Mouse (Mus musculus) CH12.LX (cell line): ENCODE data around the gene Pik3cb. TPM values are rescaled to one million over a fixed set of nuclear protein-coding genes. Genes with fewer than 3 reads are reported as not detected.

Experiments
- DNase-seq: peaks from one replicate; pipeline ENCODE4 v3.0.0-alpha.2; 2013; ENCODE audit errors: extremely low read depth
- H3K27ac ChIP-seq: 2 replicates; pipeline ENCODE4 v1.5.1; 2012; ENCODE audit warnings: low read depth, mild to moderate bottlenecking, control low read depth, moderate library complexity; ENCODE audit not compliant: insufficient read depth
- H3K27me3 ChIP-seq: replicated peaks from 2 replicates; pipeline ENCODE3; 2012; ENCODE audit warnings: inconsistent platforms
- H3K36me3 ChIP-seq, 2 experiments: replicated peaks in 1 of 2; 2 replicates each; pipeline versions ENCODE3 to v1.6.1; 2012; ENCODE audit warnings: inconsistent platforms in 1 of 2, low read length in 1 of 2, mild to moderate bottlenecking in 1 of 2, mixed read lengths in 1 of 2, moderate library complexity in 1 of 2; ENCODE audit not compliant: control insufficient read depth in 1 of 2, insufficient read depth in 1 of 2
- H3K4me1 ChIP-seq, 2 experiments: 2 replicates each; pipeline ENCODE4 v1.6.1; 2012; ENCODE audit warnings: inconsistent platforms in 1 of 2, moderate library complexity in 1 of 2; ENCODE audit not compliant: insufficient read depth in 2 of 2, control insufficient read depth in 1 of 2
- H3K4me2 ChIP-seq: 2 replicates; pipeline ENCODE4 v1.6.1; 2012; ENCODE audit warnings: low read depth, mild to moderate bottlenecking, control low read depth; ENCODE audit not compliant: poor library complexity, insufficient read depth, severe bottlenecking
- H3K4me3 ChIP-seq, 3 experiments: fragments of 150-350 bp in 1 of 3; sonication (generic) in 1 of 3; replicated peaks in 1 of 3; 2 replicates each; pipeline versions ENCODE3 to v1.5.1; 2011 to 2012; ENCODE audit warnings: low read depth in 2 of 3, low read length in 2 of 3, mild to moderate bottlenecking in 2 of 3, moderate library complexity in 2 of 3, control low read depth in 1 of 3, improper control_type of control experiment in 1 of 3, inconsistent platforms in 1 of 3, mixed read lengths in 1 of 3; ENCODE audit not compliant: poor library complexity in 1 of 3
- H3K79me2 ChIP-seq: replicated peaks from 2 replicates; pipeline ENCODE4 v1.6.1; 2012; ENCODE audit warnings: mild to moderate bottlenecking, moderate library complexity; ENCODE audit not compliant: control insufficient read depth, poor library complexity, insufficient read depth, severe bottlenecking; ENCODE audit errors: extremely low read depth
- H3K9ac ChIP-seq: 2 replicates; pipeline ENCODE4 v1.6.1; 2012; ENCODE audit warnings: low read depth, mild to moderate bottlenecking, control low read depth, moderate library complexity; ENCODE audit not compliant: insufficient read depth
- H3K9me3 ChIP-seq: replicated peaks from 2 replicates; pipeline ENCODE3; 2012; ENCODE audit warnings: low read length, inconsistent platforms, mixed read lengths
- CHD1 ChIP-seq: IDR thresholded peaks from 2 replicates; pipeline ENCODE4 v1.6.1; 2012; ENCODE audit warnings: low read depth, low read length, improper control_type of control experiment, inconsistent platforms
- CHD2 ChIP-seq: IDR thresholded peaks from 2 replicates; pipeline ENCODE4 v1.6.1; 2011; ENCODE audit warnings: low read length, improper control_type of control experiment
- CTCF ChIP-seq, 2 experiments: IDR thresholded peaks in 1 of 2; conservative IDR thresholded peaks in 1 of 2; 2 replicates each; pipeline ENCODE4 v1.5.1; 2011 to 2012; ENCODE audit warnings: low read depth in 2 of 2, low read length in 2 of 2, improper control_type of control experiment in 1 of 2, inconsistent platforms in 1 of 2, mild to moderate bottlenecking in 1 of 2, moderate library complexity in 1 of 2
- ELF1 ChIP-seq: IDR thresholded peaks from 2 replicates; pipeline ENCODE4 v1.6.1; 2014; ENCODE audit warnings: low read depth, mild to moderate bottlenecking, inconsistent platforms, low read length, improper control_type of control experiment
- ETS1 ChIP-seq: conservative IDR thresholded peaks from 2 replicates; pipeline ENCODE4 v1.6.1; 2012; ENCODE audit warnings: low read depth, mild to moderate bottlenecking, inconsistent platforms, low read length, improper control_type of control experiment, moderate library complexity
- GABPA ChIP-seq: IDR thresholded peaks from 2 replicates; pipeline ENCODE4 v1.6.1; 2012; ENCODE audit warnings: low read depth, low read length, improper control_type of control experiment, inconsistent platforms; ENCODE audit not compliant: insufficient replicate concordance
- HCFC1 ChIP-seq: IDR thresholded peaks from 2 replicates; pipeline ENCODE4 v1.6.1; 2012; ENCODE audit warnings: low read depth, mild to moderate bottlenecking, inconsistent platforms, low read length, improper control_type of control experiment
- IRF4 ChIP-seq: IDR thresholded peaks from 2 replicates; pipeline ENCODE4 v1.6.1; 2014; ENCODE audit warnings: low read depth, mild to moderate bottlenecking, inconsistent platforms, low read length, improper control_type of control experiment
- MAZ ChIP-seq: IDR thresholded peaks from 2 replicates; pipeline ENCODE4 v1.6.1; 2012; ENCODE audit warnings: low read depth, mild to moderate bottlenecking, inconsistent platforms, low read length, improper control_type of control experiment, moderate library complexity
- PAX5 ChIP-seq: IDR thresholded peaks from 2 replicates; pipeline ENCODE4 v1.6.1; 2012; ENCODE audit warnings: low read length, inconsistent platforms, mixed read lengths
- RCOR1 ChIP-seq: conservative IDR thresholded peaks from 2 replicates; pipeline ENCODE4 v1.6.1; 2012; ENCODE audit warnings: low read depth, mild to moderate bottlenecking, inconsistent platforms, low read length, improper control_type of control experiment
- SMC3 ChIP-seq: IDR thresholded peaks from 2 replicates; pipeline ENCODE4 v1.6.1; 2011; ENCODE audit warnings: low read depth, low read length, improper control_type of control experiment
- TBP ChIP-seq: conservative IDR thresholded peaks from 2 replicates; pipeline ENCODE4 v1.6.1; 2011; ENCODE audit warnings: low read depth, low read length, improper control_type of control experiment
- ZKSCAN1 ChIP-seq: IDR thresholded peaks from 2 replicates; pipeline ENCODE4 v1.6.1; 2012; ENCODE audit warnings: low read depth, inconsistent platforms, low read length, improper control_type of control experiment, borderline replicate concordance
- ZMIZ1 ChIP-seq: IDR thresholded peaks from 2 replicates; pipeline ENCODE4 v1.6.1; 2012; ENCODE audit warnings: low read depth, mild to moderate bottlenecking, inconsistent platforms, low read length, improper control_type of control experiment
- ZNF384 ChIP-seq: IDR thresholded peaks from 2 replicates; pipeline ENCODE4 v1.6.1; 2012; ENCODE audit warnings: low read depth, low read length, improper control_type of control experiment, inconsistent platforms
- dilution Hi-C: fragments of 300-500 bp; cut with MboI; formaldehyde crosslinking; loops from 2 replicates; pipeline ENCODE4 v1.14.3; 2020; ENCODE audit warnings: low sequenced_read_pairs; ENCODE audit not compliant: extremely low pct_unique_long_range_greater_than_20kb, extremely low pct_ligation_motif_present
- in situ Hi-C: fragments of 300-500 bp; cut with MboI; formaldehyde crosslinking; loops from 3 replicates; pipeline ENCODE4 v1.14.3; 2019; ENCODE audit warnings: low sequenced_read_pairs, low pct_ligation_motif_present, low pct_unique_long_range_greater_than_20kb, mixed read lengths
- polyA plus RNA-seq: library from polyadenylated mRNA; unstranded; fragments of >175 nt; gene quantifications from 2 replicates; pipeline ENCODE4 v1.2.1, GENCODE M21; 2012; ENCODE audit warnings: low read depth; ENCODE audit not compliant: insufficient read length
- total RNA-seq, 2 experiments: library from RNA; depleted of rRNA; stranded (reverse); fragments of 300-350 nt in 1 of 2; fragments of >200 nt in 1 of 2; gene quantifications; 2 replicates each; pipeline ENCODE4 v1.2.3; 2012 to 2014

The Pik3cb gene
- total and polyA plus RNA-seq, 3 experiments, result 1.0 to 3.2 (median 1.0) TPM

DNA sequence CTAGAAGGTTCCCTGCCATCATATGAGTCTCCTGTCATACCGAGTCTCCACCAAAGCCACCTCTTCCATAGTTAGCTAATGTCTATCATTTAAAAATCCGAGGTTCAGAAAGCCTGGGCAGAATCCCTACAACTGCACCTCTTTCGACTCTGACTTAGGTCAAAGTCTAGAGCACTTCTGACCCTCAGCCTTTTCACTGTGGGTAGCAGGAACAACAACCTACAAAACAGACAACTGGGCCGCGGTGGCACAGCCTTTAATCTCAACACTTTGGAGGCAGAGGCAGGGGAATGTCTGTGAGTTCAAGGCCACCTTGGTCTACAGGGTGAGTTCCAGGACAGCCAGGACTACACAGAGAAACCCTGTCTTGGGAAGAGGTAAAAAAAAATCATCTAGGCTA lies 3.1 kb downstream of the Pik3cb start:
- no peak overlapping the region for H3K4me3 ChIP-seq
- no peak overlapping the region for H3K4me2 ChIP-seq
- dilution Hi-C loops, result no loop called here

DNA sequence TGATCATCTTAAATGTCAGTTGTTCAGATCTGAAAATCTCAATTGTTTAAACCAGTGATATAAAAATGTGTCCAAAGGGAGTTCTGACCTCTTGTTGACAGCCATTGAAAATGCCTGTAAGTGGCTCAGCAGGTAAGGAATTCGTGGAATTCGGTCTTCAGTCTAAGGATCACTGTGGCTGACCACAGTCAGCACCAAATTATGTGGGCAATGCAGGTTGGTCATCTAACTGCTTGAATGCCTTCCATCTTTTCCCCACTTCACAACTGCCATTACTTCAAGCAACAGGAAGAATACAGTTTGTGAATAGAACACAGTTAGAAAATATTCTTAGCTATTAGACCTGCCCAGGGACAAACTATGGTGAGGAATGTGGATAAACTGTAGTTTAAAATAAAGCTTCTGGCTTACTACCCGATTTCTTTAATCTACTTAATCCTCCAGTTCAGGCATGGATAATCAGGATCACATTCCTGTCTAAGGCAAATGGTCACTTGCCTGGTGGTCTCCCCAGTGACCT lies 8.4 kb downstream of the Pik3cb start:
- peaks cover 0 to 2% of the 10 kb centered on the region in 2 experiments for H3K36me3 ChIP-seq
- H3K27me3 ChIP-seq, result no peaks in the 10 kb centered on the region
- H3K79me2 ChIP-seq, result no peaks in the 10 kb centered on the region
- H3K4me3 ChIP-seq, result no peak overlapping the region
- no peak overlapping the region for H3K9ac ChIP-seq
- TF ChIP-seq CHD1 (no peak), TBP (no peak), PAX5 (no peak), CTCF (conservative IDR thresholded peaks at IDR 0.05 in 1 of 2, IDR thresholded peaks at IDR 0.05 in 1 of 2; ENCODE audit: low read depth in 2 of 2, low read length in 2 of 2) (no peak), GABPA (no peak), CHD2 (no peak), IRF4 (no peak), ZMIZ1 (no peak), SMC3 (no peak), MAZ (no peak), ZNF384 (no peak)
- no peak overlapping the region for H3K27ac ChIP-seq
- no peaks in the 10 kb centered on the region for H3K9me3 ChIP-seq
- in situ Hi-C loops (no loop called here), dilution Hi-C loops (no loop called here)
- H3K4me2 ChIP-seq, result no peak overlapping the region
- H3K4me1 ChIP-seq, result no peaks in the 10 kb centered on the region
- no peak for DNase-seq

More for the DNA sequence above, 3.1 kb downstream of the Pik3cb start:
- Histone ChIP-seq H3K4me1 (peaks cover 0 to 10% of the 10 kb centered on the region in 2 experiments; a peak in 2 of 4 replicates), H3K36me3 (peaks cover 0 to 2% of the 10 kb centered on the region in 2 experiments), H3K9ac (no peak overlapping the region), H3K9me3 (peaks cover 2% of the 10 kb centered on the region), H3K27ac (no peak overlapping the region), H3K79me2 (no peaks in the 10 kb centered on the region), H3K27me3 (peaks cover 25% of the 10 kb centered on the region)
- no peak for TF ChIP-seq ELF1
- no peak for TF ChIP-seq ZKSCAN1
- no peak for TF ChIP-seq HCFC1
- no peak for TF ChIP-seq RCOR1
- TF ChIP-seq ETS1, result no peak
- no peak for TF ChIP-seq ZNF384
- no peak for DNase-seq
- in situ Hi-C loops, result no loop called here
